Mouse (Mus musculus) midbrain, embryonic 12.5 days (tissue): ENCODE measurements around the gene Pla2g2e. TPM values are rescaled to one million over a fixed set of nuclear protein-coding genes. Genes with fewer than 3 reads are reported as not detected.
"Not testable (repeated sequence)": the region's sequence is repeated elsewhere in the genome, so short reads cannot be mapped to it uniquely, and the experiment has no call there.

Experiments
- ATAC-seq: fragments of 200-750 bp; cut with Nextera tagmentation; 2 replicates; pipeline ENCODE4 v1.8.0; 2017; ENCODE audit warnings: low read depth, moderate TSS enrichment, moderate library complexity; ENCODE audit not compliant: low FRiP score
- H3K27ac ChIP-seq: fragments of 300-500 bp; sonication (generic); replicated peaks from 2 replicates; pipeline ENCODE4 v1.5.1; 2016; ENCODE audit warnings: mild to moderate bottlenecking
- H3K27me3 ChIP-seq: fragments of 300-500 bp; sonication (generic); 2 replicates; pipeline ENCODE4 v1.6.1; 2016; ENCODE audit warnings: mild to moderate bottlenecking
- H3K36me3 ChIP-seq: fragments of 300-500 bp; sonication (generic); 2 replicates; pipeline ENCODE4 v1.6.1; 2016
- H3K4me1 ChIP-seq: fragments of 300-500 bp; sonication (generic); 2 replicates; pipeline ENCODE4 v1.6.1; 2016
- H3K4me2 ChIP-seq: fragments of 300-500 bp; sonication (generic); replicated peaks from 2 replicates; pipeline ENCODE4 v1.6.1; 2016; ENCODE audit warnings: mild to moderate bottlenecking, moderate library complexity
- H3K4me3 ChIP-seq: fragments of 300-500 bp; sonication (generic); 2 replicates; pipeline ENCODE4 v1.5.1; 2016; ENCODE audit warnings: mild to moderate bottlenecking
- H3K9ac ChIP-seq: fragments of 300-500 bp; sonication (generic); replicated peaks from 2 replicates; pipeline ENCODE4 v1.6.1; 2016; ENCODE audit warnings: mild to moderate bottlenecking, moderate library complexity
- H3K9me3 ChIP-seq: fragments of 300-500 bp; sonication (generic); 2 replicates; pipeline ENCODE4 v1.6.1; 2016; ENCODE audit warnings: mild to moderate bottlenecking
- WGBS: fragments of 180-500 bp; shearing (Covaris S2); methylation state at CpG from one replicate; pipeline ENCODE4 v1.1.7; 2016; 5-methylcytosine and 5-hydroxymethylcytosine counted together
- polyA plus RNA-seq: library from polyadenylated mRNA; unstranded; fragments of >200 nt; fragmentation: Nextera tagmentation; extraction: Ambion mirVana; gene quantifications from 2 replicates; pipeline ENCODE4 v1.2.1, GENCODE M21; 2016

Pla2g2e gene
- polyA plus RNA-seq, 1 experiment from 2014 or later: not detected

GRCm38 (mm10) chr4:138884261-138884660, 6.5 kb downstream of the Pla2g2e start:
- H3K9me3 ChIP-seq: no peaks in the 10 kb centered on the region
- H3K4me3 ChIP-seq: no peak overlapping the region
- no peaks in the 10 kb centered on the region for H3K36me3 ChIP-seq
- peaks cover 16% of the 10 kb centered on the region for H3K27me3 ChIP-seq
- no peak for ATAC-seq
- H3K27ac ChIP-seq: no peak overlapping the region
- 22% methylated on average over 6 of the region's 6 CpGs for WGBS
- no peaks in the 10 kb centered on the region for H3K4me1 ChIP-seq
- H3K9ac ChIP-seq: no peak overlapping the region
- H3K4me2 ChIP-seq: no peak overlapping the region

- H3K4me2 ChIP-seq: no peak overlapping the region
- ATAC-seq: no peak
- no peaks in the 10 kb centered on the region; the same call in 1 of the 2 replicates for H3K27me3 ChIP-seq
- H3K9me3 ChIP-seq: no peaks in the 10 kb centered on the region
- H3K4me1 ChIP-seq: peaks cover 5% of the 10 kb centered on the region; the same call in 1 of the 2 replicates
- H3K36me3 ChIP-seq: peaks cover 26% of the 10 kb centered on the region
- no peak overlapping the region for H3K4me3 ChIP-seq
- no peak overlapping the region for H3K27ac ChIP-seq
- H3K9ac ChIP-seq: no peak overlapping the region
- 40% methylated on average over 7 of the region's 7 CpGs for WGBS
Measured at GRCm38 (mm10) chr4:138889165-138889564, 11.4 kb downstream of the Pla2g2e start.

GRCm38 (mm10) chr4:138889635-138890034, 11.9 kb downstream of the Pla2g2e start:
- WGBS: 79% methylated on average over 8 of the region's 8 CpGs
- Histone ChIP-seq H3K27ac (no peak overlapping the region), H3K36me3 (peaks cover 30% of the 10 kb centered on the region), H3K9me3 (no peaks in the 10 kb centered on the region), H3K4me1 (peaks cover 5% of the 10 kb centered on the region; the same call in 1 of the 2 replicates), H3K27me3 (no peaks in the 10 kb centered on the region; the same call in 1 of the 2 replicates), H3K9ac (no peak overlapping the region), H3K4me2 (no peak overlapping the region), H3K4me3 (no peak overlapping the region)
- ATAC-seq: no peak

- Histone ChIP-seq H3K4me3 (no peak overlapping the region), H3K4me2 (no peak overlapping the region), H3K36me3 (peaks cover 61% of the 10 kb centered on the region), H3K9me3 (no peaks in the 10 kb centered on the region), H3K9ac (no peak overlapping the region), H3K4me1 (peaks cover 5% of the 10 kb centered on the region; the same call in 1 of the 2 replicates), H3K27ac (no peak overlapping the region), H3K27me3 (no peaks in the 10 kb centered on the region; the same call in 1 of the 2 replicates)
- ATAC-seq: no peak
- 92% methylated on average over 6 of the region's 6 CpGs for WGBS
Measured at GRCm38 (mm10) chr4:138892655-138893054, 14.9 kb downstream of the Pla2g2e start.

- peaks cover 71% of the 10 kb centered on the region for H3K36me3 ChIP-seq
- H3K27me3 ChIP-seq, H3K4me3 ChIP-seq, H3K9ac ChIP-seq, H3K27ac ChIP-seq, H3K9me3 ChIP-seq, H3K4me2 ChIP-seq, ATAC-seq, H3K4me1 ChIP-seq: not testable (repeated sequence)
- 95% methylated on average over 11 of the region's 11 CpGs for WGBS
Measured at GRCm38 (mm10) chr4:138893789-138894188, 16.0 kb downstream of the Pla2g2e start.

GRCm38 (mm10) chr4:138899361-138899760, 21.6 kb downstream of the Pla2g2e start:
- Histone ChIP-seq H3K27ac (no peak overlapping the region), H3K9me3 (no peaks in the 10 kb centered on the region), H3K4me3 (no peak overlapping the region), H3K9ac (no peak overlapping the region), H3K36me3 (peaks cover 88% of the 10 kb centered on the region), H3K27me3 (no peaks in the 10 kb centered on the region), H3K4me1 (no peaks in the 10 kb centered on the region), H3K4me2 (no peak overlapping the region)
- WGBS: 80% methylated on average over 7 of the region's 7 CpGs
- ATAC-seq: no peak

- Histone ChIP-seq H3K4me2 (no peak overlapping the region), H3K36me3 (peaks cover 69% of the 10 kb centered on the region), H3K4me3 (no peak overlapping the region), H3K9me3 (no peaks in the 10 kb centered on the region), H3K27me3 (no peaks in the 10 kb centered on the region), H3K9ac (no peak overlapping the region), H3K4me1 (peaks cover 2% of the 10 kb centered on the region; the same call in 1 of the 2 replicates), H3K27ac (no peak overlapping the region)
- ATAC-seq: no peak
- WGBS: 94% methylated on average over 18 of the region's 18 CpGs
Measured at GRCm38 (mm10) chr4:138905624-138906337, 28.0 kb downstream of the Pla2g2e start.

GRCm38 (mm10) chr4:138913141-138913787, 35.5 kb downstream of the Pla2g2e start:
- 1% methylated on average over 51 of the region's 52 CpGs for WGBS
- H3K36me3 ChIP-seq: 0 out of 2 replicates have a peak, but pooled peaks cover 5% of the 10 kb centered on the region
- H3K4me1 ChIP-seq: peaks cover 13% of the 10 kb centered on the region
- H3K9me3 ChIP-seq: no peaks in the 10 kb centered on the region
- ATAC-seq: peak; percentile 62
- H3K9ac ChIP-seq: peak overlapping the region; percentile 95
- H3K27me3 ChIP-seq: no peaks in the 10 kb centered on the region
- peak overlapping the region; percentile 78 for H3K27ac ChIP-seq
- H3K4me3 ChIP-seq: peak overlapping the region; percentile 95
- peak overlapping the region; percentile 79 for H3K4me2 ChIP-seq

GRCm38 (mm10) chr4:138913797-138914196, 36.1 kb downstream of the Pla2g2e start, which contains the start of gene Otud3:
Gene Otud3, minus strand, starts transcription at chr4:138913945.
- Histone ChIP-seq H3K27ac (peak within 1 kb of the TSS; percentile 78), H3K4me3 (peak within 1 kb of the TSS; percentile 95), H3K9ac (peak within 1 kb of the TSS; percentile 95), H3K27me3 (no peaks in the 10 kb centered on the region), H3K36me3 (0 out of 2 replicates have a peak, but pooled peaks cover 5% of the 10 kb centered on the region), H3K9me3 (no peaks in the 10 kb centered on the region), H3K4me1 (peaks cover 13% of the 10 kb centered on the region), H3K4me2 (peak within 1 kb of the TSS; percentile 79)
- peak; percentile 91 for ATAC-seq
- WGBS: 1% methylated on average over 39 of the region's 39 CpGs

GRCm38 (mm10) chr4:138917282-138917681, 39.5 kb downstream of the Pla2g2e start:
- ATAC-seq: no peak
- Histone ChIP-seq H3K4me2 (no peak overlapping the region), H3K27me3 (peaks cover 3% of the 10 kb centered on the region; the same call in 1 of the 2 replicates), H3K4me1 (peaks cover 15% of the 10 kb centered on the region), H3K27ac (no peak overlapping the region), H3K9ac (no peak overlapping the region), H3K9me3 (no peaks in the 10 kb centered on the region), H3K4me3 (no peak overlapping the region), H3K36me3 (no peaks in the 10 kb centered on the region)
- 83% methylated on average over 9 of the region's 9 CpGs for WGBS

GRCm38 (mm10) chr4:138921254-138922130, 43.8 kb downstream of the Pla2g2e start:
- H3K4me1 ChIP-seq: peaks cover 7% of the 10 kb centered on the region; the same call in 1 of the 2 replicates
- no peaks in the 10 kb centered on the region for H3K9me3 ChIP-seq
- no peak overlapping the region; the same call in 1 of the 2 replicates for H3K9ac ChIP-seq
- H3K27me3 ChIP-seq: peaks cover 10% of the 10 kb centered on the region; the same call in 1 of the 2 replicates
- peak overlapping the region; percentile 24 for H3K4me3 ChIP-seq
- H3K36me3 ChIP-seq: no peaks in the 10 kb centered on the region
- H3K4me2 ChIP-seq: peak overlapping the region; percentile 52
- WGBS: 34% methylated on average over 20 of the region's 20 CpGs
- ATAC-seq: no peak; the same call in 1 of the 2 replicates
- no peak overlapping the region for H3K27ac ChIP-seq
